Mouse (Mus musculus): ENCODE measurements around the gene Gm10600.
"Not testable (repeated sequence)": the region's sequence is repeated elsewhere in the genome, so short reads cannot be mapped to it uniquely, and the experiment has no call there.

DNA sequence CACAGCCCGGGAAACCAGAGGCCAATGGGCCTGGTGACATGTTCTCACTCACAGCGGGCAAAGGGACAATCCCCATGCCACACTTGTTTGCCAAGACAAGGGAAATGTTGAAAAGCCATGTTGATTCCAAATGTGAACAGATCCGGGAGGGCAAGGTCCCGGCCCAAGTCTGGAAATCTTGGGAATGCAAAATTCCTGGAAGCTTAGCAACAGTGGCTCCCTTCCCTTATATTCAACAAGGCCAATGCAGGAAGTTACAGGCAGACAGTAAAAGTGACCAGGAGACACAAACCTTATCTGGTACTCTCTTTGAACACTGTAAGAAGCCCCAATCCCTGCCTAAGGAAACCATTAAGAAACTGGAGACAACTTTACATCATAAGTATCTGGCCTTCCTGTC lies at the start of gene Gm10600:
- not testable (repeated sequence) for TF ChIP-seq CTCF, EP300 (IDR thresholded peaks at IDR 0.05; ENCODE audit: low read depth)
